Mouse (Mus musculus) limb, embryonic 15.5 days (tissue): ENCODE data around the gene P2ry4. TPM values are rescaled to one million over a fixed set of nuclear protein-coding genes. Genes with fewer than 3 reads are reported as not detected.
A peak's percentile ranks its signal among the peaks of the same experiment; 100 is the strongest.

Experiments used
- ATAC-seq: fragments of 200-750 bp; cut with Nextera tagmentation; 2 replicates; pipeline ENCODE4 v1.8.0; 2017; ENCODE audit warnings: low read depth, moderate TSS enrichment; ENCODE audit not compliant: insufficient number of reproducible peaks, low FRiP score, low TSS enrichment
- H3K27ac ChIP-seq: fragments of 300-500 bp; sonication (generic); 2 replicates; pipeline ENCODE4 v1.5.1; 2015; ENCODE audit warnings: moderate library complexity, mild to moderate bottlenecking, inconsistent platforms
- H3K27me3 ChIP-seq: fragments of 300-500 bp; sonication (generic); 2 replicates; pipeline ENCODE4 v1.6.1; 2015; ENCODE audit warnings: inconsistent platforms
- H3K36me3 ChIP-seq: fragments of 300-500 bp; sonication (generic); 2 replicates; pipeline ENCODE4 v1.6.1; 2015; ENCODE audit warnings: inconsistent platforms
- H3K4me1 ChIP-seq: fragments of 300-500 bp; sonication (generic); 2 replicates; pipeline ENCODE4 v1.6.1; 2015; ENCODE audit warnings: inconsistent platforms
- H3K4me2 ChIP-seq: fragments of 300-500 bp; sonication (generic); 2 replicates; pipeline ENCODE4 v1.6.1; 2015; ENCODE audit warnings: mild to moderate bottlenecking, inconsistent platforms
- H3K4me3 ChIP-seq: fragments of 300-500 bp; sonication (generic); 2 replicates; pipeline ENCODE4 v1.5.1; 2015; ENCODE audit warnings: mild to moderate bottlenecking, inconsistent platforms
- H3K9ac ChIP-seq: fragments of 300-500 bp; sonication (generic); 2 replicates; pipeline ENCODE4 v1.6.1; 2015; ENCODE audit warnings: inconsistent platforms
- H3K9me3 ChIP-seq: fragments of 300-500 bp; sonication (generic); 2 replicates; pipeline ENCODE4 v1.6.1; 2016; ENCODE audit warnings: inconsistent platforms
- WGBS: fragments of 180-500 bp; shearing (Covaris S2); methylation state at CpG from one replicate; pipeline ENCODE4 v1.1.7; 2015; 5-methylcytosine and 5-hydroxymethylcytosine counted together
- polyA plus RNA-seq: library from polyadenylated mRNA; unstranded; fragments of >200 nt; fragmentation: Nextera tagmentation; extraction: Ambion mirVana; gene quantifications from 2 replicates; pipeline ENCODE4 v1.2.1, GENCODE M21; 2015

P2ry4 gene
- polyA plus RNA-seq = 2.9 and 3.4 TPM in 2 replicates

DNA sequence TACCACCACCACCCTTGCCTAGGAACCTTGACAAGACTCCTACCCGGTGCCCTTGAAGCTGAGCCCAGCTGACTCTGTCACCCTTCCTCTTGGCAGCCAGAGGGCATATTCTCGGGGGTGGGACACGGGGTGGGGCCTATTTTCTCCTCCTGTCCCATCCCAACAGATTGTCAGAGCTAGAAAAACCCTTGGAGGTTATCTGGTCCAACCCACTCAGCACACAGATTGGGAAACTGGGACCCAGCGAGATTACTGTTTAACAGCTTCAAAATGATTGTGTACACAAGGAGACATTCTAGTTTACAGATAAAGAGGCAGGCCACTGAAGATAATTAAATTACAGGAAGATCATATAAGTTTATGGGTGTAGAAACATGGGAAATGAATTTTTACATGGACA lies at the start of gene P2ry4:
TSS of gene P2ry4 (minus strand) at position 79 of the 400 bp plus-strand sequence.
- Histone ChIP-seq H3K4me2 (no peak within 1 kb of the TSS), H3K9me3 (no peaks in the 10 kb centered on the region), H3K4me1 (no peaks in the 10 kb centered on the region), H3K27me3 (peaks cover 16% of the 10 kb centered on the region), H3K9ac (no peak within 1 kb of the TSS), H3K4me3 (no peak within 1 kb of the TSS), H3K36me3 (no peaks in the 10 kb centered on the region), H3K27ac (no peak within 1 kb of the TSS)
- 68% methylated on average over 4 of the region's 4 CpGs for WGBS
- ATAC-seq = no peak

DNA sequence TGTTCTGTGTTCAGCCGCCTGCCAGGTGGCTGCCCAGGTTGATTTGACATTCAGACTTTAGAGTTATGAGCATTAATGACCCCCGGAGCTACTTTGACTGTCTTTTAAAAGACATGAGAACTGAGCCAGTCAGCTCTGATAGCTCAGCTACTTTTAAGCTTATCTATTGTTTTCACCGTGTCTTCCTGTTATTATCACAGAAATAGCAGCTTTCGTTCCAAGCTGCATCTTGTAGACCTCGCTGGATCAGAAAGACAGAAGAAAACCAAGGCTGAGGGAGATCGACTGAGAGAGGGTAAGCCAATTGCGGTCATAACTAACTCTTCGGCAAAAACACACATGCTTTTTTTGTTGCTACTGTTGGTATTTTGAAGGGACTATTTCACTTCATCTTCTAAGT lies 43.8 kb upstream of the P2ry4 start:
- H3K36me3 ChIP-seq = 0 out of 2 replicates have a peak, but pooled peaks cover 2% of the 10 kb centered on the region
- H3K4me3 ChIP-seq = no peak overlapping the region
- H3K4me2 ChIP-seq = no peak overlapping the region
- no peaks in the 10 kb centered on the region for H3K27me3 ChIP-seq
- no peaks in the 10 kb centered on the region for H3K9me3 ChIP-seq
- no peak overlapping the region for H3K27ac ChIP-seq
- no peaks in the 10 kb centered on the region for H3K4me1 ChIP-seq
- WGBS = 91% methylated on average over 8 of the region's 8 CpGs
- no peak overlapping the region for H3K9ac ChIP-seq
- ATAC-seq = no peak

GRCm38 (mm10) chrX:100629076-100629475 lies 34.4 kb upstream of the P2ry4 start:
- Histone ChIP-seq H3K4me3 (no peak overlapping the region), H3K36me3 (no peaks in the 10 kb centered on the region), H3K9ac (no peak overlapping the region), H3K4me2 (no peak overlapping the region), H3K27me3 (peaks cover 8% of the 10 kb centered on the region; the same call in 1 of the 2 replicates), H3K9me3 (no peaks in the 10 kb centered on the region), H3K4me1 (no peaks in the 10 kb centered on the region), H3K27ac (no peak overlapping the region)
- 87% methylated on average over 2 of the region's 2 CpGs for WGBS
- no peak for ATAC-seq

DNA sequence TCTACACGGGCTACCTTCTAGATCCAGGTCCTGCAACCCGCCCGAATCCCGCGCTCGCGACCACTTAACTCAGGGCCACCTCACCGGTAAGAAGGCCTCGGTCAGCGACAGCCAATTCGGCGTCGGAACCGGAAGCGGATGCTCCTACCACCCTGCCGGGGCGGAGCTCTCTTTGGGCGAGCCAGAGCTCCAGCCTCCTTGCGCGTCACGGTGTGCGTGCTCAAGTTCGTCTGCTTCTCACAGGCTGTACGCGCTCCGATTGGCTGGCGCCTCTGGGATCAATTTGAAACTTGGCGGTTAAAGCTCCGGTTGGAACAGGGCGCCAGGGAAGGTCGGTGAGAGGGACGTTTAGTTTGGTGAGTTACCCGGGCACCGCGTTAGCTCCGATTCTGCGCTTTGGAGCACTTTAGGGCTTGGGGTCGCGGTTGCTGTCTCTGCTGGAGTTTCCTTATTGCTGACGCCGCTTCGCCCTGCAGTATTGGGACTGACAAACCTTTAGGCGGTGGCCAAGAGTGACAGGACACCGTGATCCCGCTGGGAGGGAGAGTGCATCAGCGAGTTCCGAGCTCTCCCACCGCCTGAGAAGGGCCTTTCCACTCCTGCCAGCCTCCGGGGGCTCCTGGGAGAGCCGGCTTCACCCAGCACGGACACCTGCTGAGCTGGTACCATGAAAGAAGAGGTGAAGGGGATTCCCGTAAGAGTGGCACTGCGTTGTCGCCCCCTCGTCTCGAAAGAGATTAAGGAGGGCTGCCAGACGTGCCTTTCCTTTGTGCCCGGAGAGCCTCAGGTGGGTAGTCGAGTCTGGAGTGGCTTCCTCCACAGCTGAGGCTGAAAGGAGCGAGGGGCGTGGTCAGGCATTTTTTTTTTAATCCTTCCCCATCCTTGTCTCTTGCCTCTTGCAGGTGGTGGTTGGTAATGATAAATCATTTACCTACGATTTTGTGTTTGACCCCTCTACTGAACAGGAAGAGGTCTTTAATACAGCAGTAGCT lies 31.4 kb upstream of the P2ry4 start, which contains the start of gene Pdzd11:
TSS of gene Pdzd11 (minus strand) at position 767 of the 992 bp plus-strand sequence.
- peak within 1 kb of the TSS; percentile 50 for H3K9ac ChIP-seq
- H3K9me3 ChIP-seq = no peaks in the 10 kb centered on the region
- peaks cover 7% of the 10 kb centered on the region; the same call in 1 of the 2 replicates for H3K36me3 ChIP-seq
- H3K27ac ChIP-seq = peak within 1 kb of the TSS; percentile 69
- peak; percentile 98 for ATAC-seq
- WGBS = 20% methylated on average over 62 of the region's 62 CpGs
- peak within 1 kb of the TSS; percentile 69 for H3K4me2 ChIP-seq
- no peaks in the 10 kb centered on the region for H3K4me1 ChIP-seq
- peak within 1 kb of the TSS; percentile 56 for H3K4me3 ChIP-seq
- H3K27me3 ChIP-seq = peaks cover 8% of the 10 kb centered on the region; the same call in 1 of the 2 replicates

DNA sequence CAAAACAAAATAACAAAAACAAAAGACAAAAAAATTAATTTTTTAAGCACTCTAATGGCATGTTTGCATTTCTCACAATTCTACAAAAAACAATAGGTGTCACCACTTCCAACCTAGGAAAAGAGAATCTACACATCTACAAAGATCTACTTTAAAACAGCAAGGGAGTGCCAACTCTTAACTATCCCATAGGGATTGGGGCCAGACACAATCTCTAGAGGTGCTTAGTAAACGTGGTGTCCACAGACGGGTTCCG lies 30.8 kb upstream of the P2ry4 start, which contains the start of gene Kif4:
TSS of gene Kif4 (plus strand) at position 192 of the 256 bp plus-strand sequence.
- 16% methylated on average over 3 of the region's 3 CpGs for WGBS
- ATAC-seq = peak; percentile 49; the same call in 1 of the 2 replicates
- Histone ChIP-seq H3K4me3 (peak within 1 kb of the TSS; percentile 56), H3K9ac (peak within 1 kb of the TSS; percentile 50), H3K9me3 (no peaks in the 10 kb centered on the region), H3K4me1 (no peaks in the 10 kb centered on the region), H3K27me3 (peaks cover 8% of the 10 kb centered on the region; the same call in 1 of the 2 replicates), H3K4me2 (peak within 1 kb of the TSS; percentile 69), H3K36me3 (peaks cover 7% of the 10 kb centered on the region; the same call in 1 of the 2 replicates), H3K27ac (peak within 1 kb of the TSS; percentile 69)

DNA sequence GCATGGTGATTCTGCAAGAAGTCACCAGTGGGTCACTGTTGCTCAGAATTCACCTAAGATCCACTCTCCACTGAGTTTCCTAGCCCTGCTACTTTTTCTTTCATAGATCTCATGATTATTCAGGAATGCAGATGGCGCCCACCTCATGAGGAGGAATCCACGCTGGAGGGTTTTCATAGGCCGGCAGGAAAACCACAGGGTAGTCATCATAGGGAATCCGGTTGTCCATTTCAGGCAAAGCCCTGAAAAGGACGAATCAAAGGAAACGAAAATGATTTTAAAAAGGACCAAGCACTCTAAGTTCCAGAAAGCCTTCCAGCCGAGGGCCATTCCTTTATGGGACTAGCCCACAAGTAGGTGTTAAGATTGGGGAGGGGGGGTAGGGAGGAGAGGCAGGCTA lies 30.5 kb upstream of the P2ry4 start:
- WGBS = 32% methylated on average over 7 of the region's 7 CpGs
- H3K36me3 ChIP-seq = peaks cover 7% of the 10 kb centered on the region; the same call in 1 of the 2 replicates
- H3K27me3 ChIP-seq = peaks cover 8% of the 10 kb centered on the region; the same call in 1 of the 2 replicates
- peak overlapping the region; percentile 44 for H3K4me2 ChIP-seq
- H3K4me3 ChIP-seq = peak overlapping the region; percentile 56
- H3K9me3 ChIP-seq = no peaks in the 10 kb centered on the region
- H3K27ac ChIP-seq = no peak overlapping the region
- ATAC-seq = no peak
- H3K9ac ChIP-seq = no peak overlapping the region
- H3K4me1 ChIP-seq = no peaks in the 10 kb centered on the region

GRCm38 (mm10) chrX:100624242-100624641 lies 29.6 kb upstream of the P2ry4 start:
- Histone ChIP-seq H3K9ac (no peak overlapping the region), H3K9me3 (no peaks in the 10 kb centered on the region), H3K4me2 (no peak overlapping the region), H3K27me3 (peaks cover 8% of the 10 kb centered on the region; the same call in 1 of the 2 replicates), H3K27ac (no peak overlapping the region), H3K4me3 (no peak overlapping the region), H3K36me3 (peaks cover 7% of the 10 kb centered on the region; the same call in 1 of the 2 replicates), H3K4me1 (no peaks in the 10 kb centered on the region)
- ATAC-seq = no peak
- WGBS = 93% methylated on average over 4 of the region's 4 CpGs

DNA sequence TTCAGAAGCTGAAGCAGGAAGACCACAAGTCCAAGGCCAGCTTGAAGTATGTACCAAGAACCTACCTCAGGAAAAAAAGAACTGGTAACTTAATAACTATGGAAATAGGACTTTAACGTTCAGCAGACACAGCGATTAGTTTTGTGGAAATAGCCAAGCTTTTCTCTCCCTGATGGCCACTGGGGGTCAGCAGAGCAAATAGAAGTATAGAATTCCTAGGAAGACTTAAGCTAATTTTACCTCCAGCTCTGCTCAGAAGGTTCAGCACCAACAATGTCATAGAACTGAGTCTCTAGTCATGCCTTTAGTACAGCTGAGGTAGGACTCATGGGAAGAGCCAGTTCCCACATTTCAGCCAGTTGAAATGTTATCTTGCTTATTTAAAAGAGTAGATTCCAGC lies 26.7 kb upstream of the P2ry4 start:
- H3K4me1 ChIP-seq = no peaks in the 10 kb centered on the region

DNA sequence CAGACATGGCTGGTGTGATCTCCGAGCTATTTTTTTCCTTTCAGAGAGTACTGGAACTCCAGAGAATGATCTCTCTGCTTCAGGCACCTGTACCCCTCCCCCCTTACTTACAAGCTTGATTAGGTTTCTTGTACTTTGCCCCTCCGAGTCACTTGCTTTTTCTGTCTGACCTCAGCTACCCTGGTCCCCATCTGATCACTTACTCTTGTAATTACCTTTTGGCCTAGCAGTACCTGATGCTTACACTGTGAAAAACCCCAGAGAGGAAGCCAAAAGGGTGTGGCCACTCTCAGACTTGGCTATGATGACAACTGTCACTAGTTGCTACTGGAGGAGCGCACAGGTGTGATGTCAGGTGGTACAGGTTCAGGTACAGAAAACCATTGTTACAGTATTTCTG lies 23.8 kb upstream of the P2ry4 start:
- Histone ChIP-seq H3K4me3 (no peak overlapping the region), H3K27ac (no peak overlapping the region), H3K4me2 (no peak overlapping the region), H3K27me3 (peaks cover 11% of the 10 kb centered on the region; the same call in 1 of the 2 replicates), H3K9me3 (no peaks in the 10 kb centered on the region), H3K9ac (no peak overlapping the region), H3K4me1 (no peaks in the 10 kb centered on the region), H3K36me3 (peaks cover 7% of the 10 kb centered on the region; the same call in 1 of the 2 replicates)
- 53% methylated on average over 3 of the region's 3 CpGs for WGBS
- ATAC-seq = no peak

More for the DNA sequence above, 26.7 kb upstream of the P2ry4 start:
- Histone ChIP-seq H3K27ac (no peak overlapping the region), H3K27me3 (peaks cover 18% of the 10 kb centered on the region; the same call in 1 of the 2 replicates), H3K4me3 (no peak overlapping the region), H3K9me3 (no peaks in the 10 kb centered on the region), H3K4me2 (no peak overlapping the region), H3K9ac (no peak overlapping the region), H3K36me3 (peaks cover 7% of the 10 kb centered on the region; the same call in 1 of the 2 replicates)
- no peak for ATAC-seq
- 66% methylated on average over 2 of the region's 2 CpGs for WGBS

DNA sequence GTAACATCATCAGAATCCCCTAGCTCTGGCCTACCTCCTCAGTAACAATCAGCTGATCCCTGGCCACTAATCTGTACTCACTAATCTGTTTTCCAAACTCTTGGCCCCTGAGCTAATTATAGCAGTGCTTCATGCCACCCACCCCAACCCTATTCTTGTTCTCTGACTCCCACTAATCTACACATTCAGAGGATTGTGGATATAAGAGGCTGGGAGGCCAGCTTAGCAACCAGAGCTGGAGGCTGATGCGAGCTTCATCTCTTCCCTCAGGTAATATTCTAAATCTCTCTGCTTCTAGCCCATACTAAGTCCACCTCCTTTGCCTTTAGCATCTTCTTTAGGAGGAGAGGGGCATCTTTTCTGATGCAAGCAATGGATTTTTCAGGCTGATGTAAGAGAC lies 10.6 kb upstream of the P2ry4 start, which contains the start of gene Arr3:
TSS of gene Arr3 (plus strand) at position 184 of the 400 bp plus-strand sequence.
- ATAC-seq = no peak
- Histone ChIP-seq H3K9me3 (no peaks in the 10 kb centered on the region), H3K36me3 (no peaks in the 10 kb centered on the region), H3K4me3 (no peak within 1 kb of the TSS), H3K4me2 (no peak within 1 kb of the TSS), H3K27me3 (0 out of 2 replicates have a peak, but pooled peaks cover 4% of the 10 kb centered on the region), H3K9ac (no peak within 1 kb of the TSS), H3K4me1 (no peaks in the 10 kb centered on the region), H3K27ac (no peak within 1 kb of the TSS)
- WGBS = 76% methylated on average over 1 of the region's 1 CpGs

DNA sequence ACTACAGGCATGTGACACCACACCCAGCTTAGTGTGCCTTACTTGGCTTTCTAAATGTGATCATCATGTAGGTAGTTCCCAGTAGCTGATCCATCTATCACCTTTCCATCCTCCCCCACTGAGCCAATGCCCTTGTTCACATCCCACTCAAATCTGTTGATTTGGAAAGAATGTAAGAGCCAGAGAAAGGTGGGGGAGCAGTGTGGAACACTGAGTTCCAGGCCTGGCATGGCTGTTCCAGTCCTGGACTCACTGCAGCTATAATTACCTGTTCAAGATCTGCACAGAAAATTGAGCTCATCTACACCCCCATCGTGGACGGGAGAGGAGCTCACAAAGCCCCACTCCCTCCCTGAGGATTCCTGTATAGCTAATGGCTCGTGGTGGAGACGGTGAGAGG lies 5.1 kb upstream of the P2ry4 start:
- Histone ChIP-seq H3K4me2 (no peak overlapping the region), H3K27ac (no peak overlapping the region), H3K9ac (no peak overlapping the region), H3K4me1 (no peaks in the 10 kb centered on the region), H3K9me3 (no peaks in the 10 kb centered on the region), H3K36me3 (no peaks in the 10 kb centered on the region), H3K27me3 (peaks cover 9% of the 10 kb centered on the region; the same call in 1 of the 2 replicates), H3K4me3 (no peak overlapping the region)
- whole genome bisulfite sequencing = 60% methylated on average over 4 of the region's 4 CpGs
- ATAC-seq = no peak

- peaks cover 18% of the 10 kb centered on the region for H3K27me3 ChIP-seq
- 19% methylated on average over 5 of the region's 5 CpGs for WGBS
These were observed 2.8 kb upstream of the P2ry4 start for GRCm38 (mm10) chrX:100597439-100597838.

More at GRCm38 (mm10) chrX:100597439-100597838, 2.8 kb upstream of the P2ry4 start:
- no peaks in the 10 kb centered on the region for H3K4me1 ChIP-seq
- H3K4me3 ChIP-seq = no peak overlapping the region
- H3K27ac ChIP-seq = no peak overlapping the region
- no peaks in the 10 kb centered on the region for H3K36me3 ChIP-seq
- no peak for ATAC-seq
- no peak overlapping the region for H3K4me2 ChIP-seq
- no peak overlapping the region for H3K9ac ChIP-seq
- H3K9me3 ChIP-seq = no peaks in the 10 kb centered on the region
